Mouse (Mus musculus) heart, adult 2 months (tissue): ENCODE results near the gene Ikzf2.

Source experiments
- CTCF ChIP-seq: fragments of 200-600 bp; IDR thresholded peaks from 2 replicates; pipeline ENCODE4 v1.8.1; 2022; ENCODE audit warnings: antibody characterized with exemption, mild to moderate bottlenecking, moderate library complexity
- EP300 ChIP-seq: fragments of 200-500 bp; IDR thresholded peaks from 2 replicates; pipeline ENCODE4 v1.6.1; 2011; ENCODE audit warnings: low read depth, low read length, control low read depth; ENCODE audit not compliant: insufficient read depth
- POLR2A ChIP-seq: fragments of 200-500 bp; IDR thresholded peaks from 2 replicates; pipeline ENCODE4 v1.6.1; 2011; ENCODE audit warnings: mild to moderate bottlenecking, low read depth, low read length, control low read depth; ENCODE audit not compliant: insufficient read depth

DNA sequence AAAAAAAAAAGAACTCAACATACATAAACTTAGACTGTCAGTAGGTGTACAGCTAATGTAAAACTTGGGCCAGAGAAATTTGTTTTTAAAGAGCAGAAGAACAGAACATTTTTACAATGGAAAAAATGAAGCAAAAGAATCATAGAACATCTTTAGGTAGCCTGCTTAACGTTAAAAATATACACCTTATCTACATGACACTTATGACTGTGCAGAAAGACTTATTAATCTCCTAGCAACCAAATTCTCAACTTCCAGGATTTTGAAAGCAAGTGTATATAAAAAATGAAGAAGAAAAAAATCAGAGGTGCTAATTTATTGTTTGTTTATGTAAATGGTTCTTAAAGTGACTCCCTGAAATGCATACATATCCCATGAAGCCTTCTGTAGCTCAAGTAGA, 86.1 kb downstream of the Ikzf2 start:
- TF ChIP-seq EP300, result no peak
- no peak for TF ChIP-seq POLR2A
- no peak for TF ChIP-seq CTCF
